Mouse (Mus musculus): ENCODE data around the gene Zik1.

GRCm38 (mm10) chr7:10458166-10458565, 37.0 kb downstream of the Zik1 start:
- TF ChIP-seq CTCF (IDR thresholded peaks at IDR 0.05; ENCODE audit: borderline replicate concordance, insufficient read depth, low read depth, low read length) (no peak), POLR2A (IDR thresholded peaks at IDR 0.05; ENCODE audit: borderline replicate concordance, insufficient read depth, low read length) (no peak)
